Mouse (Mus musculus) naive thymus-derived CD4-positive, alpha-beta T cell, adult 2 months (primary cell): ENCODE results near the gene Fabp6.

Source experiments
- DNase-seq: peaks from one replicate; pipeline ENCODE4 v3.0.0-alpha.2; 2011; ENCODE audit warnings: low read depth

Gene Fabp6

GRCm38 (mm10) chr11:43589530-43590072, 11.7 kb downstream of the Fabp6 start:
- DNase-seq = no peak

- DNase-seq = peak; percentile 61
These were observed 14.8 kb downstream of the Fabp6 start, which contains the start of gene 4933415A04Rik for GRCm38 (mm10) chr11:43586324-43587090. TSS of gene 4933415A04Rik (plus strand) at chr11:43587040.

- DNase-seq = no peak
These were observed 15.9 kb downstream of the Fabp6 start for GRCm38 (mm10) chr11:43585211-43586005.

- DNase-seq = no peak
These were observed 23.4 kb downstream of the Fabp6 start for GRCm38 (mm10) chr11:43577713-43578478.

GRCm38 (mm10) chr11:43575376-43576151, 25.8 kb downstream of the Fabp6 start:
- no peak for DNase-seq

- no peak for DNase-seq
These were observed 26.3 kb downstream of the Fabp6 start for GRCm38 (mm10) chr11:43575061-43575375.

GRCm38 (mm10) chr11:43569595-43569994, 31.7 kb downstream of the Fabp6 start:
- no peak for DNase-seq

GRCm38 (mm10) chr11:43569188-43569587, 32.2 kb downstream of the Fabp6 start:
- DNase-seq = no peak

- peak; percentile 58 for DNase-seq
These were observed 33.1 kb downstream of the Fabp6 start for GRCm38 (mm10) chr11:43568263-43568662.

GRCm38 (mm10) chr11:43566696-43567095, 34.6 kb downstream of the Fabp6 start:
- no peak for DNase-seq

GRCm38 (mm10) chr11:43565852-43566251, 35.5 kb downstream of the Fabp6 start:
- DNase-seq = no peak

- no peak for DNase-seq
These were observed 35.9 kb downstream of the Fabp6 start for GRCm38 (mm10) chr11:43565414-43565813.

GRCm38 (mm10) chr11:43563654-43564244, 37.6 kb downstream of the Fabp6 start:
- DNase-seq = no peak

GRCm38 (mm10) chr11:43559515-43560292, 41.6 kb downstream of the Fabp6 start:
- no peak for DNase-seq

- no peak for DNase-seq
These were observed 44.8 kb downstream of the Fabp6 start for GRCm38 (mm10) chr11:43556538-43556937.

- DNase-seq = no peak
These were observed 48.7 kb downstream of the Fabp6 start for GRCm38 (mm10) chr11:43552675-43553074.

- no peak for DNase-seq
These were observed 49.6 kb downstream of the Fabp6 start for GRCm38 (mm10) chr11:43551756-43552155.

GRCm38 (mm10) chr11:43549701-43550100, 51.6 kb downstream of the Fabp6 start:
- DNase-seq = no peak

- DNase-seq = no peak
These were observed 52.5 kb downstream of the Fabp6 start for GRCm38 (mm10) chr11:43548657-43549435.
